Mouse (Mus musculus): ENCODE measurements around the gene Fxyd7.

GRCm38 (mm10) chr7:31081106-31081505 lies 29.8 kb upstream of the Fxyd7 start:
- TF ChIP-seq FLI1 (IDR thresholded peaks at IDR 0.05; ENCODE audit: low read length) (no peak), GATA1 (IDR thresholded peaks at IDR 0.05; ENCODE audit: borderline replicate concordance, low read length) (no peak)
